Mouse (Mus musculus) forebrain, embryonic 14.5 days (tissue): ENCODE data around the gene Tln1. TPM values are rescaled to one million over a fixed set of nuclear protein-coding genes. Genes with fewer than 3 reads are reported as not detected.

ENCODE experiments used
- ATAC-seq: fragments of 200-750 bp; cut with Nextera tagmentation; 2 replicates; pipeline ENCODE4 v1.8.0; 2017; ENCODE audit warnings: mild to moderate bottlenecking, moderate library complexity
- DNase-seq: peaks from one replicate; pipeline ENCODE4 v3.0.0-alpha.2; 2015; ENCODE audit warnings: low spot score
- H3K27ac ChIP-seq: fragments of 300-500 bp; sonication (generic); 2 replicates; pipeline ENCODE4 v1.5.1; 2014; ENCODE audit warnings: low read depth, mild to moderate bottlenecking, control low read depth, low read length, moderate library complexity
- H3K27me3 ChIP-seq: fragments of 300-500 bp; sonication (generic); replicated peaks from 2 replicates; pipeline ENCODE4 v1.6.1; 2014; ENCODE audit warnings: low read length, control low read depth, mixed read lengths; ENCODE audit not compliant: control insufficient read depth, insufficient read depth
- H3K36me3 ChIP-seq: fragments of 300-500 bp; sonication (generic); 2 replicates; pipeline ENCODE4 v1.6.1; 2014; ENCODE audit warnings: low read length, control low read depth; ENCODE audit not compliant: control insufficient read depth, insufficient read depth
- H3K4me1 ChIP-seq: fragments of 300-500 bp; sonication (generic); 2 replicates; pipeline ENCODE4 v1.6.1; 2014; ENCODE audit warnings: antibody characterized with exemption, low read length, control low read depth; ENCODE audit not compliant: control insufficient read depth, insufficient read depth
- H3K4me2 ChIP-seq: fragments of 300-500 bp; sonication (generic); 2 replicates; pipeline ENCODE4 v1.6.1; 2014; ENCODE audit warnings: mild to moderate bottlenecking, control low read depth, low read length
- H3K4me3 ChIP-seq: fragments of 300-500 bp; sonication (generic); 2 replicates; pipeline ENCODE4 v1.5.1; 2014; ENCODE audit warnings: low read depth, low read length, control low read depth
- H3K9ac ChIP-seq: fragments of 300-500 bp; sonication (generic); 2 replicates; pipeline ENCODE4 v1.6.1; 2014; ENCODE audit warnings: mild to moderate bottlenecking, low read length, control low read depth, moderate library complexity
- H3K9me3 ChIP-seq: fragments of 300-500 bp; sonication (generic); replicated peaks from 2 replicates; pipeline ENCODE4 v1.6.1; 2016; ENCODE audit warnings: low read length, control low read depth, mixed read lengths; ENCODE audit not compliant: control insufficient read depth
- WGBS: fragments of 180-500 bp; shearing (Covaris S2); extraction: QIAGEN DNeasy Blood & Tissue Kit; methylation state at CpG from one replicate; pipeline ENCODE4 v1.1.7; 2014; 5-methylcytosine and 5-hydroxymethylcytosine counted together
- polyA plus RNA-seq: library from polyadenylated mRNA; unstranded; fragments of >200 nt; fragmentation: Nextera tagmentation; extraction: Ambion mirVana; gene quantifications from 2 replicates; pipeline ENCODE4 v1.2.1, GENCODE M21; 2014

The Tln1 gene
- polyA plus RNA-seq, 1 experiment from 2014 or later: 50.4 TPM

DNA sequence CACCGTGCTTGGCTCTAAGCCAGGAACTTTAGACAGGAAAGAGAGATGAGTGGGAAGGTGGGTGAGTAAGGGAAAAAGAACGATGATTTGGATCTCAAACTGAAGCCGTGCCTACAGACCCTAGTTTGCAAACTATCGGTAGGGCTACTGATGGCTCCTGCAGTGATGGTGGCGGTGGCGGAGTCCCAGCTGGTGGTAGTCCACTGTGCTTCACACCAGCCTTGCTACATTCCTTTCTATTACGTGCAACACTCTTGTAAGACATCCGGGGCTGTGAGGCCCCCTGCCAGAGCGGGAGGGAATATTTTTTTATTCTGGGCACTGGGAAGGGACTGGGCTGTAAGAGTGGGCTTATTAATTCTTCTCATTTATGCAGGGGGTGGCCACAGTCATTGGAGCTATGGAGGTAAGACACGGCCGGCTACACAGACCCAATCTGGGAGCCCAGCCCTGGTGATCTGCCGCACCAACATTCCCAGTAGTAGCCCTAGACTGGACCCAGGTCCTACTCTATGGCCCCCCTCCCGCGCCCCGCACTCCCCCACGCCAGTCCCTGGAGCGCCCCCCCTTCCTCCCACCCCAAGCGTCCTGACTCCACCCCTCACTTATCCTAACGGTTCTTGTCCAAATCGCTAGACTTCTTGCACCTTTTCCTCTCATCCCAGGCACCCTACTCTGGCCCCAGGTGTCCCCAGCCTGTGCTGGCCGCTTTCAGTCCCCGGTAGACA is 54.4 kb downstream of the Tln1 start:
- Histone ChIP-seq H3K4me1 (peaks cover 15% of the 10 kb centered on the region), H3K36me3 (no peaks in the 10 kb centered on the region), H3K9me3 (no peaks in the 10 kb centered on the region), H3K27ac (no peak overlapping the region), H3K27me3 (peaks cover 9% of the 10 kb centered on the region), H3K9ac (peak overlapping the region; percentile 21; the same call in 1 of the 2 replicates), H3K4me2 (peak overlapping the region; percentile 46), H3K4me3 (peak overlapping the region; percentile 18)
- ATAC-seq (no peak), DNase-seq (no peak)
- WGBS: 10% methylated on average over 21 of the region's 22 CpGs

DNA sequence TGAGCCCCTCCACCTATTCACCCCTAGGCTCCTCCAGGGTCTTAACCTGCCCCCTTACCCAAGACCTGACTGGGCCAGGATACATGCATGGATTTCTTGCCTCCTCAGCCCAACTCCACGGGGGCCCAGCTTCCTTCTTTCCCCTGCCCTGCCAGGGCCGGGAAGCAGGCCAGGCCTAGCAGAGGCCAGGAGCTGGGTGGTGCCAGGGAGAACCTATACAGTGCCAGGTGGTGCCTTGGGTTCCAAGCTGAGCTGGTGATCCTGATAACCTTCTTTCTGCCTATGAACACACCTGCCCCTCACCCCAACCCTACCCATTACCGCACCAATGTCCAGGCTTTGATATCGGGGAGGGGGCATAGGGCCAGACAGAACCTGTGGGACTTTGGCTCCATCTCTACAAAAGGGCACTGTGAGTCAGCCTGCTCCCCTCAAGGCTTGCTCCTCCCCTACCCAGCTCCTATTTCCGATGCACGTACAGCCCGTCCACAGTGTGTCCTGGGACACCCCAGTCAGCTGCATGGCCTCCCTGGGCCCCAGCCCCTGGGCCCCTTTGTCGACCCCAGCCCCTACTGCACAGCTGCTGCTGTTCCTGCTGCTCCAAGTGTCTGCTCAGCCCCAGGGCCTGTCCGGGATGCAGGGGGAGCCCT is 55.8 kb downstream of the Tln1 start, which contains the start of gene Car9:
Gene Car9, plus strand, starts transcription at position 431 of the 650 bp plus-strand sequence.
- WGBS: 56% methylated on average over 9 of the region's 9 CpGs
- ATAC-seq: no peak
- Histone ChIP-seq H3K4me2 (peak within 1 kb of the TSS; percentile 46), H3K27ac (no peak within 1 kb of the TSS), H3K4me1 (peaks cover 15% of the 10 kb centered on the region), H3K27me3 (peaks cover 9% of the 10 kb centered on the region), H3K4me3 (no peak within 1 kb of the TSS), H3K9me3 (no peaks in the 10 kb centered on the region), H3K9ac (no peak within 1 kb of the TSS), H3K36me3 (no peaks in the 10 kb centered on the region)
- DNase-seq: no peak

DNA sequence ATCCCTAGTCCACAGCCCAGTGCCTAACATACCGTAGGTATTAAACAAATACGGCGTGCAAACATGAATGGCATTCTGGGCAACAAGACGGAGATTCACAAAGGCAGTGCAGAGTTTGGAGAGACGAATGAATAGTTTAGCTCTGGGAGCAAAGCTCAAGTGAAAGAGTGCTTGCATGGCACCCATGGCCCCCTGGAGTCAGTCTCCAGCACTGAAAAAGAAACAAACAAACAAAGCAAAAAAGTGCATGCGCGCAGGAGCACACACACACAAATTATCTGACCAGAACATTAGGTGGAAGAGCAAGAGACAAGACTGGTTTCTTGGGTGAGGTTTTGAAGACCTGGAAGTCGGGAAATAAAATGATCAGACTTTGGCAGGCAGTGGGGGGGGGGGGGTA is 56.4 kb downstream of the Tln1 start:
- Histone ChIP-seq H3K9me3 (no peaks in the 10 kb centered on the region), H3K27me3 (peaks cover 9% of the 10 kb centered on the region), H3K4me3 (no peak overlapping the region), H3K36me3 (no peaks in the 10 kb centered on the region), H3K27ac (no peak overlapping the region), H3K4me1 (peaks cover 15% of the 10 kb centered on the region), H3K4me2 (no peak overlapping the region), H3K9ac (no peak overlapping the region)
- no peak for DNase-seq
- WGBS: 62% methylated on average over 8 of the region's 8 CpGs
- ATAC-seq: no peak

DNA sequence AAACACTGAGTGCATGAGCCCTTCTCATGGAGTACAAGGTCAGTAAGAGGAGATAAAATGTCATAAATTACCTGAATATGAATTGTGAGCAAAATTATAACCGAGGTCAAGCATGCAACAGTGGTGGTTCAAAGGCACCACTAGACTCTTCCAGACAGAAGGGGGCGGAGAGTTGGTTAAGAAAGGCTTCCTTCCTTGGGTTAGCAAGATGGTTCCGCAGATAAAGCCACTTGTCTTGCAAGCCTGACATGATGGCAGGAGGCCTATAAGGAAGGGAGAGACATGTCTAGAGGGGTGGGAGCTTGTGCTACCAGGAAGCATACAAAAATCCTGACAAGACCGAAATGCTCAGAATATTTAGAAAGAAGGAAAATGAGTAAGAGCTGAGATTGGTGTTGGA is 58.2 kb downstream of the Tln1 start:
- DNase-seq (no peak), ATAC-seq (no peak)
- WGBS: 87% methylated on average over 4 of the region's 4 CpGs
- H3K4me1 ChIP-seq: peaks cover 13% of the 10 kb centered on the region
- peaks cover 9% of the 10 kb centered on the region for H3K27me3 ChIP-seq
- no peak overlapping the region for H3K9ac ChIP-seq
- H3K4me2 ChIP-seq: no peak overlapping the region
- no peak overlapping the region for H3K4me3 ChIP-seq
- no peaks in the 10 kb centered on the region for H3K36me3 ChIP-seq
- H3K9me3 ChIP-seq: no peaks in the 10 kb centered on the region
- H3K27ac ChIP-seq: no peak overlapping the region

DNA sequence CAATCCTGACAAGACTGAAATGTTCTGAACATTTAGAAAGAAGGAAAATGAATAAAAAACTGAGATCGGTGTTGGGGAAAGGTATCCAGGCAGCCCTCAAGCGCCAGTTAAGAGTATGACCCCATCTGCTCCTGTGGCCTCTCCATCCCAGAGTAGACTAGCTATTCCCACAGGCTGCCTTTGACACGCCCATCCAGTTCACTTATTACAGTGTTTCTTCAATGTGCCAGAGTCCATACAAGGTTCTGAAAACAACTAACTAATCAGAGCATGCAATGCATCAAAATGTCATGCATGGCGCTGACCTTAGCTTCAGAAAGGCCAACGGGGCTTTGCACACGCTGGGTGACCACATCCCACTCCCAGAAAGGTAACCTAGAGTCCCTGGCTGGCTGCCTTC is 59.0 kb downstream of the Tln1 start:
- DNase-seq (no peak), ATAC-seq (no peak)
- peaks cover 5% of the 10 kb centered on the region for H3K27me3 ChIP-seq
- H3K9me3 ChIP-seq: no peaks in the 10 kb centered on the region
- H3K4me2 ChIP-seq: no peak overlapping the region
- whole genome bisulfite sequencing: 86% methylated on average over 6 of the region's 6 CpGs
- H3K27ac ChIP-seq: no peak overlapping the region
- H3K36me3 ChIP-seq: no peaks in the 10 kb centered on the region
- no peak overlapping the region for H3K4me3 ChIP-seq
- H3K9ac ChIP-seq: no peak overlapping the region
- peaks cover 11% of the 10 kb centered on the region for H3K4me1 ChIP-seq

DNA sequence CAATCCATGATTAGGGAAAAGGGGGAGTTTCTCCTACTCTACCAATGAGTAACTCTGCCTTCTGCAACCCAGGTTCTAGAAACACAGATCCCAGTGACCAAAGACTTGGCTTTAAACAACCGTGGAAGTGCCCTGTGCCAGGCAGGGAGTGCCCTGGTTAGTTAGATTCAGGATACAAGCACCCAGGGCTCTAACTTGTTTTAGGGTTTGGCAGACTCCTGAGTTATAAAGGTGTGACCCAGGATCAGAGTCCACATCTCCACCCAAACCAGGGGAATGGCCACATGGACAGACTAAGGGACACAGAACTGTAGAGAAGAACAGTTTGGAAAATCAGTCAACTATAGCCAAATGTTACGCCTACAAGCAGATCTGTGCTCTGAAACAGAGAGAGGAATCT is 59.5 kb downstream of the Tln1 start:
- no peak for DNase-seq
- WGBS: 81% methylated on average over 2 of the region's 2 CpGs
- no peaks in the 10 kb centered on the region for H3K36me3 ChIP-seq
- no peak overlapping the region for H3K4me2 ChIP-seq
- no peak overlapping the region for H3K4me3 ChIP-seq
- H3K27ac ChIP-seq: no peak overlapping the region
- H3K27me3 ChIP-seq: peaks cover 5% of the 10 kb centered on the region
- H3K4me1 ChIP-seq: peaks cover 10% of the 10 kb centered on the region
- H3K9me3 ChIP-seq: no peaks in the 10 kb centered on the region
- H3K9ac ChIP-seq: no peak overlapping the region
- ATAC-seq: no peak

DNA sequence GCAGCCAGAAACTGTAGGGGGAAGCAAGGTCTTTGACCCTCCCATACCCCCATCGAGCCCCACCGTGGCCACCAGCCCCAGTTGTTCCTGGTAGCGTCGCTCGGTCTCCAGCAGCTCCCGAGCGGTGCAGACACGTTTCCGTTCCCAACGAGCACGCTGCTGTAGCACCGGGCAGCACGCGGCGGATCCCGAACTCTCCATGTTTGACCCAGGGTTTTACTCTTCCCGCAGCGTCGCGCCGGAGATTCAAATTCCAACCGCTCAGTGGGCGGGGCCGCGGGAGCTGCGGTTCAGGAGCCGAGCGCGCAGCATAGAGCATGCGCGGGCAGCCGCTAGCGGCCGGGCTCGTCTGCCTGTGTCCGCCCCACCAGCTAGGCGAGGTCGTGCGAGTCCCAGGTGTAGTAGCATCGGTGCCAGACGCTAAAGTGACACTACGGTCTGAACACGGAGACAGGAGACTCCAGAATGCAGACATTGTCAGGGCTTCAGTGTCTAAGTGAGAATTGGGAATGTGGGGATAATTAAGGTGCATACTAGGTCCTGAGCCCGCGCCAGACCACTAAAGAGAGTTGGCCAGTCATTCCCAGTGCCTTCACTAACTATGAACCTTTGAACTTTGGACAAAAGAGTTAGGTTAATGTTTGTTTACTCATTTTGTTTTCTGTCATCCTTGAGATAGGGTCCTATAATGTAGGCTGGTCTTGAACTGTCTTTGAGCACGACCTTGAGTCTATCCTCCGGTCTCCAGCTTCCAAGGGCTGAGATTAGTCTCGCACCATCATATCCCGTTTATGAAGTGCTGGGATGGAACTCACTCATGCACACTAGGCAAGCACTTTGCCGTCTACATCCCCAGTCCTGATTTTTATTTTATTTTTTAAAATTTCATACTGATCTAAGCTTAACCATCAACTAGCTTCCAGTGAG is 62.8 kb downstream of the Tln1 start, which contains the start of gene Arhgef39:
Gene Arhgef39, minus strand, starts transcription at position 289 of the 927 bp plus-strand sequence.
- Histone ChIP-seq H3K4me2 (peak within 1 kb of the TSS; percentile 66), H3K9me3 (no peaks in the 10 kb centered on the region), H3K4me3 (peak within 1 kb of the TSS; percentile 45), H3K4me1 (peaks cover 15% of the 10 kb centered on the region), H3K9ac (peak within 1 kb of the TSS; percentile 55), H3K27ac (no peak within 1 kb of the TSS), H3K36me3 (peaks cover 13% of the 10 kb centered on the region), H3K27me3 (no peaks in the 10 kb centered on the region)
- ATAC-seq (peak; percentile 92), DNase-seq (peak; percentile 92)
- 7% methylated on average over 50 of the region's 50 CpGs for WGBS

DNA sequence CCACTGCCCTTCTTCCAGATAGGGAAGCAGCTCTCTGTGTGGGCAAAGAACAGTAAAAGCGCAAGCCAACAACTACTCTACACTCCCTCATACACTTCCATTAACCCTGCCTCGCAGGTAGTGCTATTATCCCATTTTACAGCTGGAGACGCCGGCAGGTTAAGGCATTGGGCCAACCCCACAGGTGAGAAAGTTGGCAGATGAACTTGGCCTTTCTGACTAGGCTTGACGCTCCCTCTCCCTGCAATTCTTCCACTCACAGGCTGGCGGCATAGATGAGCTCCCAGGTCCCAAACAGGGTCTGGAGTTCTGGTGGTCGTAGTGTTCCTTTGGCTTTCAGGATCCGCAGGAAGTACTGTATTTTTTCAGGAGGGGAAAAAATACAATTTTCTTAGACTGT is 63.5 kb downstream of the Tln1 start:
- peak overlapping the region; percentile 55 for H3K9ac ChIP-seq
- ATAC-seq: peak; percentile 43
- no peaks in the 10 kb centered on the region for H3K9me3 ChIP-seq
- H3K27ac ChIP-seq: no peak overlapping the region
- H3K4me2 ChIP-seq: peak overlapping the region; percentile 66
- 11% methylated on average over 8 of the region's 8 CpGs for WGBS
- peak overlapping the region; percentile 45 for H3K4me3 ChIP-seq
- no peaks in the 10 kb centered on the region for H3K27me3 ChIP-seq
- peaks cover 13% of the 10 kb centered on the region for H3K36me3 ChIP-seq
- peaks cover 19% of the 10 kb centered on the region for H3K4me1 ChIP-seq
- peak; percentile 40 for DNase-seq
